8 mouse cellular contexts compared by ENCODE assay signal in genomic region chr6:83101688-83102556, GRCm38 (mm10). TPM values are rescaled to one million over a fixed set of nuclear protein-coding genes. Genes with fewer than 3 reads are reported as not detected.
DNase-seq lines count a peak whose midpoint lies in the region; ATAC-seq and TF ChIP-seq lines count a peak whose summit lies in the region.

No protein-coding gene starts in this region.

- H3K9me3 ChIP-seq in heart, embryonic 10.5 days = no peaks in the 10 kb centered on the region
- H3K9me3 ChIP-seq in liver, postnatal 0 days (ENCODE audit: low read length) = no peaks in the 10 kb centered on the region
- H3K9me3 ChIP-seq in neural tube, embryonic 12.5 days = no peaks in the 10 kb centered on the region

- H3K27me3 ChIP-seq in Patski = peaks cover 2% of the 10 kb centered on the region
- peaks cover 20% of the 10 kb centered on the region; the same call in 1 of the 2 replicates for H3K27me3 ChIP-seq in heart, embryonic 10.5 days (ENCODE audit: insufficient read depth, poor library complexity, severe bottlenecking)
- H3K27me3 ChIP-seq in liver, postnatal 0 days (ENCODE audit: insufficient read depth, low read length) = no peaks in the 10 kb centered on the region
- peaks cover 3% of the 10 kb centered on the region; the same call in 1 of the 2 replicates for H3K27me3 ChIP-seq in neural tube, embryonic 12.5 days (replicated peaks)

- no peak for TF ChIP-seq EP300 in liver, postnatal 0 days (IDR thresholded peaks at IDR 0.05; ENCODE audit: low read depth)

- CTCF ChIA-PET in Patski (lab: Charles Lee) = interaction anchor here (0.8 to 3.5 kb wide), 10 partner anchors 18 to 105 kb away, joined by 3 to 40 read pairs (median 5); partner anchors contain the start of genes Dok1 and Pcgf1

- peak overlapping the region; percentile 79 for H3K4me3 ChIP-seq in heart, embryonic 10.5 days
- peak overlapping the region; percentile 76 for H3K4me3 ChIP-seq in liver, postnatal 0 days (ENCODE audit: low read depth, low read length)
- peak overlapping the region; percentile 76 for H3K4me3 ChIP-seq in neural tube, embryonic 12.5 days

- H3K36me3 ChIP-seq in heart, embryonic 10.5 days = 0 out of 2 replicates have a peak, but pooled peaks cover 5% of the 10 kb centered on the region
- 0 out of 2 replicates have a peak, but pooled peaks cover 5% of the 10 kb centered on the region for H3K36me3 ChIP-seq in liver, postnatal 0 days (replicated peaks; ENCODE audit: insufficient read depth, low read length)
- H3K36me3 ChIP-seq in neural tube, embryonic 12.5 days = peaks cover 3% of the 10 kb centered on the region; the same call in 1 of the 2 replicates

- POLR2A ChIA-PET in Patski (lab: Charles Lee) = interaction anchor here (1.0 to 2.4 kb wide), 5 partner anchors 18 to 105 kb away, joined by 3 to 5 read pairs (median 4); partner anchors contain the start of gene Aup1

- peak overlapping the region; percentile 93 for H3K27ac ChIP-seq in heart, embryonic 10.5 days
- H3K27ac ChIP-seq in liver, postnatal 0 days (ENCODE audit: low read depth) = peak overlapping the region; percentile 85
- H3K27ac ChIP-seq in neural tube, embryonic 12.5 days = peak overlapping the region; percentile 65; the same call in 1 of the 2 replicates

- DNase-seq in A20 (ENCODE audit: low read depth, low spot score) (peak; percentile 72), Patski (ENCODE audit: low read depth, low spot score) (no peak)
- DNase-seq in embryo, embryonic 11 days = peak; percentile 84
- DNase-seq in heart, embryonic 10.5 days (ENCODE audit: low spot score) = peak; percentile 88
- peak; percentile 60 for DNase-seq in kidney, adult 9 months
- peak; percentile 78 for DNase-seq in liver, postnatal 0 days
- DNase-seq in testis, postnatal 14 days (ENCODE audit: low spot score) = peak; percentile 74

- in situ Hi-C loops in Patski (cut with MboI; ENCODE audit: low pct_unique_long_range_greater_than_20kb) = loop anchor here (5.0 kb wide), 1 partner anchor 105 kb away; no protein-coding TSS in a partner anchor

- no peak for TF ChIP-seq CTCF in Patski (IDR thresholded peaks at IDR 0.05)
- peak; percentile 71 for TF ChIP-seq CTCF in liver, postnatal 0 days (IDR thresholded peaks at IDR 0.05; ENCODE audit: low read depth)

- peaks cover 24% of the 10 kb centered on the region for H3K4me1 ChIP-seq in heart, embryonic 10.5 days
- H3K4me1 ChIP-seq in liver, postnatal 0 days (ENCODE audit: insufficient read depth) = peaks cover 23% of the 10 kb centered on the region
- peaks cover 18% of the 10 kb centered on the region for H3K4me1 ChIP-seq in neural tube, embryonic 12.5 days

- peak overlapping the region; percentile 76 for H3K9ac ChIP-seq in liver, postnatal 0 days (replicated peaks)
- peak overlapping the region; percentile 85 for H3K9ac ChIP-seq in neural tube, embryonic 12.5 days

- peak; percentile 61 for ATAC-seq in Patski
- ATAC-seq in liver, postnatal 0 days = peak; percentile 85
- ATAC-seq in neural tube, embryonic 12.5 days (ENCODE audit: low FRiP score, low read depth) = peak; percentile 79

- WGBS in heart, embryonic 10.5 days = under 1% methylated on average over 74 of the region's 74 CpGs
- 1% methylated on average over 50 of the region's 74 CpGs for WGBS in liver, postnatal 0 days (ENCODE audit: insufficient replicate concordance)
- under 1% methylated on average over 74 of the region's 74 CpGs for WGBS in neural tube, embryonic 12.5 days

- H3K4me2 ChIP-seq in liver, postnatal 0 days (ENCODE audit: low read depth, low read length) = peak overlapping the region; percentile 100
- H3K4me2 ChIP-seq in neural tube, embryonic 12.5 days (replicated peaks) = peak overlapping the region; percentile 99

RNA-seq across cellular contexts. Expression of gene Gm42688, which starts 0.5 kb away (rescaled TPM):
- 3.7 TPM for polyA plus RNA-seq in Patski (2021)
- 1.4 and 2.0 TPM in 2 replicates for polyA plus RNA-seq in heart, embryonic 10.5 days (2016; fragmentation: Nextera tagmentation; extraction: Ambion mirVana)
- polyA plus RNA-seq in liver, postnatal 0 days (2015; fragmentation: Nextera tagmentation; extraction: Ambion mirVana) = 0.85 and 0.92 TPM in 2 replicates
- 4.8 and 5.1 TPM in 2 replicates for polyA plus RNA-seq in neural tube, embryonic 12.5 days (2016; fragmentation: Nextera tagmentation; extraction: Ambion mirVana)

RNA-seq across cellular contexts. Expression of gene Ccdc142, which starts 0.5 kb away (rescaled TPM):
- 3.5 TPM for polyA plus RNA-seq in Patski (2021)
- 1.8 and 2.4 TPM in 2 replicates for polyA plus RNA-seq in heart, embryonic 10.5 days (2016; fragmentation: Nextera tagmentation; extraction: Ambion mirVana)
- polyA plus RNA-seq in liver, postnatal 0 days (2015; fragmentation: Nextera tagmentation; extraction: Ambion mirVana) = 0.54 and 0.71 TPM in 2 replicates
- polyA plus RNA-seq in neural tube, embryonic 12.5 days (2016; fragmentation: Nextera tagmentation; extraction: Ambion mirVana) = 2.7 and 4.3 TPM in 2 replicates

RNA-seq across cellular contexts. Expression of gene Mrpl53, which starts 6.9 kb away (rescaled TPM):
- polyA plus RNA-seq in Patski (2021) = 93.4 TPM
- polyA plus RNA-seq in heart, embryonic 10.5 days (2016; fragmentation: Nextera tagmentation; extraction: Ambion mirVana) = 157 and 167 TPM in 2 replicates
- polyA plus RNA-seq in liver, postnatal 0 days (2015; fragmentation: Nextera tagmentation; extraction: Ambion mirVana) = 88.3 and 90.2 TPM in 2 replicates
- 124 and 128 TPM in 2 replicates for polyA plus RNA-seq in neural tube, embryonic 12.5 days (2016; fragmentation: Nextera tagmentation; extraction: Ambion mirVana)

RNA-seq across cellular contexts. Expression of gene Mogs, which starts 13.4 kb away (rescaled TPM):
- polyA plus RNA-seq in Patski (2021) = 34.6 TPM
- 24.5 and 42.5 TPM in 2 replicates for polyA plus RNA-seq in heart, embryonic 10.5 days (2016; fragmentation: Nextera tagmentation; extraction: Ambion mirVana)
- 21.4 and 21.5 TPM in 2 replicates for polyA plus RNA-seq in liver, postnatal 0 days (2015; fragmentation: Nextera tagmentation; extraction: Ambion mirVana)
- polyA plus RNA-seq in neural tube, embryonic 12.5 days (2016; fragmentation: Nextera tagmentation; extraction: Ambion mirVana) = 39.4 and 39.5 TPM in 2 replicates

RNA-seq across cellular contexts. Expression of gene Lbx2, which starts 15.8 kb away (rescaled TPM):
- 0.51 TPM for polyA plus RNA-seq in Patski (2021)
- polyA plus RNA-seq in heart, embryonic 10.5 days (2016; fragmentation: Nextera tagmentation; extraction: Ambion mirVana) = 0.55 TPM in 1 of 2 replicates, not detected in the other
- 0.40 and 0.51 TPM in 2 replicates for polyA plus RNA-seq in liver, postnatal 0 days (2015; fragmentation: Nextera tagmentation; extraction: Ambion mirVana)
- 0.57 and 2.8 TPM in 2 replicates for polyA plus RNA-seq in neural tube, embryonic 12.5 days (2016; fragmentation: Nextera tagmentation; extraction: Ambion mirVana)
